Comparison of ENCODE assay signal across 8 mouse cellular contexts in genomic region chr7:16816475-16817122, GRCm38 (mm10). TPM values are rescaled to one million over a fixed set of nuclear protein-coding genes. Genes with fewer than 3 reads are reported as not detected.
DNase-seq lines count a peak whose midpoint lies in the region; ATAC-seq and TF ChIP-seq lines count a peak whose summit lies in the region.

TSS of gene Fkrp (minus strand) at chr7:16816732.

- H3K4me2 ChIP-seq in hindbrain, embryonic 15.5 days, result peak within 1 kb of the TSS; percentile 81
- H3K4me2 ChIP-seq in midbrain, embryonic 13.5 days (replicated peaks), result peak within 1 kb of the TSS; percentile 98
- peak within 1 kb of the TSS; percentile 89 for H3K4me2 ChIP-seq in stomach, embryonic 15.5 days

- intact Hi-C loops in gastrocnemius, adult 2 months (cut with DNase I), result no loop called here
- intact Hi-C loops in left cerebral cortex, postnatal 4 days (cut with DNase I), result no loop called here

- peak within 1 kb of the TSS; percentile 100 for H3K9ac ChIP-seq in hindbrain, embryonic 15.5 days
- H3K9ac ChIP-seq in midbrain, embryonic 13.5 days (replicated peaks), result peak within 1 kb of the TSS; percentile 99
- H3K9ac ChIP-seq in stomach, embryonic 15.5 days, result peak within 1 kb of the TSS; percentile 99

- no peak; the same call in 1 of the 2 replicates for TF ChIP-seq CTCF in gastrocnemius, adult 2 months (IDR thresholded peaks at IDR 0.05)

- H3K4me3 ChIP-seq in gastrocnemius, adult 2 months, result peak within 1 kb of the TSS; percentile 100
- H3K4me3 ChIP-seq in hindbrain, embryonic 15.5 days, result peak within 1 kb of the TSS; percentile 92
- H3K4me3 ChIP-seq in midbrain, embryonic 13.5 days (replicated peaks), result peak within 1 kb of the TSS; percentile 89
- H3K4me3 ChIP-seq in stomach, embryonic 15.5 days (replicated peaks), result peak within 1 kb of the TSS; percentile 88

- no peaks in the 10 kb centered on the region for H3K9me3 ChIP-seq in hindbrain, embryonic 15.5 days
- no peaks in the 10 kb centered on the region for H3K9me3 ChIP-seq in midbrain, embryonic 13.5 days
- no peaks in the 10 kb centered on the region for H3K9me3 ChIP-seq in stomach, embryonic 15.5 days

- no peaks in the 10 kb centered on the region for H3K36me3 ChIP-seq in hindbrain, embryonic 15.5 days
- H3K36me3 ChIP-seq in midbrain, embryonic 13.5 days, result no peaks in the 10 kb centered on the region
- no peaks in the 10 kb centered on the region for H3K36me3 ChIP-seq in stomach, embryonic 15.5 days

- peak within 1 kb of the TSS; percentile 98 for H3K27ac ChIP-seq in gastrocnemius, adult 2 months
- H3K27ac ChIP-seq in hindbrain, embryonic 15.5 days (replicated peaks), result peak within 1 kb of the TSS; percentile 99
- H3K27ac ChIP-seq in midbrain, embryonic 13.5 days, result peak within 1 kb of the TSS; percentile 99
- H3K27ac ChIP-seq in stomach, embryonic 15.5 days, result peak within 1 kb of the TSS; percentile 94

- H3K27me3 ChIP-seq in hindbrain, embryonic 15.5 days, result no peaks in the 10 kb centered on the region
- peaks cover 18% of the 10 kb centered on the region for H3K27me3 ChIP-seq in midbrain, embryonic 13.5 days
- H3K27me3 ChIP-seq in stomach, embryonic 15.5 days (replicated peaks), result 0 out of 2 replicates have a peak, but pooled peaks cover 6% of the 10 kb centered on the region

- no peak for DNase-seq in frontal cortex, adult 2 months (ENCODE audit: extremely low spot score in 1 of 2, low spot score in 1 of 2)
- DNase-seq in frontal cortex, postnatal 14 days (ENCODE audit: low spot score in 2 of 2), result no peak
- DNase-seq in cerebellum, adult 8-10 months, result peak; percentile 60
- peak; percentile 74 for DNase-seq in gastrocnemius, adult 2 months
- peak; percentile 54 for DNase-seq in left cerebral cortex, postnatal 4 days

- peak; percentile 25 for ATAC-seq in hindbrain, embryonic 15.5 days (ENCODE audit: low FRiP score, low read depth)
- peak; percentile 43 for ATAC-seq in midbrain, embryonic 13.5 days
- peak; percentile 57 for ATAC-seq in stomach, embryonic 15.5 days (ENCODE audit: insufficient read depth, low FRiP score, low read depth)

- peaks cover 87% of the 10 kb centered on the region for H3K4me1 ChIP-seq in hindbrain, embryonic 15.5 days (replicated peaks)
- H3K4me1 ChIP-seq in midbrain, embryonic 13.5 days (replicated peaks), result peaks cover 88% of the 10 kb centered on the region
- peaks cover 45% of the 10 kb centered on the region for H3K4me1 ChIP-seq in stomach, embryonic 15.5 days

- under 1% methylated on average over 55 of the region's 64 CpGs for WGBS in hindbrain, embryonic 15.5 days
- WGBS in midbrain, embryonic 13.5 days, result under 1% methylated on average over 56 of the region's 64 CpGs
- WGBS in stomach, embryonic 15.5 days, result under 1% methylated on average over 54 of the region's 64 CpGs

RNA-seq across cellular contexts. Expression of gene Fkrp, which starts in this region (rescaled TPM):
- 38.2 and 40.3 TPM in 2 replicates for polyA plus RNA-seq in frontal cortex, adult 2 months (2012; rRNA removed)
- total RNA-seq in gastrocnemius, adult 2 months (2021), result 10 to 100 TPM; 51.2 to 58.3 TPM
- 46.5 and 50.9 TPM in 2 replicates for polyA plus RNA-seq in hindbrain, embryonic 15.5 days (2015; fragmentation: Nextera tagmentation; extraction: Ambion mirVana)
- 10 to 100 TPM; 35.8 to 38.9 TPM for total RNA-seq in left cerebral cortex, postnatal 4 days (2021)
- polyA plus RNA-seq in midbrain, embryonic 13.5 days (2015; fragmentation: Nextera tagmentation; extraction: Ambion mirVana), result 43.9 and 46.1 TPM in 2 replicates
- 28.4 and 29.1 TPM in 2 replicates for polyA plus RNA-seq in stomach, embryonic 15.5 days (2015; fragmentation: Nextera tagmentation; extraction: Ambion mirVana)

Comparison
In these comparisons a context has a peak if more than half of its experiments do, and no peak if none do; other contexts are left out.
1. DNase-seq: peak in cerebellum, adult 8-10 months (single experiment), gastrocnemius, adult 2 months (single experiment) and left cerebral cortex, postnatal 4 days (single experiment); none in frontal cortex, adult 2 months (0 of 2) and frontal cortex, postnatal 14 days (0 of 2).
2. Peak in every context shown above with its lines, with median percentiles within 50 percentile points of each other: H3K27ac ChIP-seq, H3K4me3 ChIP-seq, ATAC-seq, H3K4me2 ChIP-seq and H3K9ac ChIP-seq.